Mouse (Mus musculus) hindbrain, embryonic 12.5 days (tissue): ENCODE measurements around the gene Sp1. TPM values are rescaled to one million over a fixed set of nuclear protein-coding genes. Genes with fewer than 3 reads are reported as not detected.

Source experiments
- ATAC-seq: fragments of 200-750 bp; cut with Nextera tagmentation; 2 replicates; pipeline ENCODE4 v1.8.0; 2017; ENCODE audit warnings: moderate TSS enrichment; ENCODE audit not compliant: low FRiP score
- H3K27ac ChIP-seq: fragments of 300-500 bp; sonication (generic); 2 replicates; pipeline ENCODE4 v1.5.1; 2016; ENCODE audit warnings: mild to moderate bottlenecking
- H3K27me3 ChIP-seq: fragments of 300-500 bp; sonication (generic); 2 replicates; pipeline ENCODE4 v1.6.1; 2016; ENCODE audit warnings: mild to moderate bottlenecking
- H3K36me3 ChIP-seq: fragments of 300-500 bp; sonication (generic); 2 replicates; pipeline ENCODE4 v1.6.1; 2016; ENCODE audit warnings: mild to moderate bottlenecking
- H3K4me1 ChIP-seq: fragments of 300-500 bp; sonication (generic); 2 replicates; pipeline ENCODE4 v1.6.1; 2016
- H3K4me2 ChIP-seq: fragments of 300-500 bp; sonication (generic); replicated peaks from 2 replicates; pipeline ENCODE4 v1.6.1; 2016; ENCODE audit warnings: mild to moderate bottlenecking
- H3K4me3 ChIP-seq: fragments of 300-500 bp; sonication (generic); 2 replicates; pipeline ENCODE4 v1.5.1; 2016; ENCODE audit warnings: mild to moderate bottlenecking
- H3K9ac ChIP-seq: fragments of 300-500 bp; sonication (generic); 2 replicates; pipeline ENCODE4 v1.6.1; 2016; ENCODE audit warnings: mild to moderate bottlenecking, moderate library complexity
- H3K9me3 ChIP-seq: fragments of 300-500 bp; sonication (generic); replicated peaks from 2 replicates; pipeline ENCODE4 v1.6.1; 2016; ENCODE audit warnings: mild to moderate bottlenecking
- WGBS: fragments of 180-500 bp; shearing (Covaris S2); methylation state at CpG from one replicate; pipeline ENCODE4 v1.1.7; 2016; 5-methylcytosine and 5-hydroxymethylcytosine counted together
- polyA plus RNA-seq: library from polyadenylated mRNA; unstranded; fragments of >200 nt; fragmentation: Nextera tagmentation; extraction: Ambion mirVana; gene quantifications from 2 replicates; pipeline ENCODE4 v1.2.1, GENCODE M21; 2016

Sp1 gene
- polyA plus RNA-seq, 1 experiment from 2014 or later = 9.1 TPM

- 37% methylated on average over 6 of the region's 6 CpGs for WGBS
- ATAC-seq = no peak
- H3K9me3 ChIP-seq = no peaks in the 10 kb centered on the region
- no peak overlapping the region for H3K27ac ChIP-seq
- no peak overlapping the region for H3K4me2 ChIP-seq
- no peak overlapping the region for H3K4me3 ChIP-seq
- no peak overlapping the region for H3K9ac ChIP-seq
- no peaks in the 10 kb centered on the region for H3K36me3 ChIP-seq
- peaks cover 18% of the 10 kb centered on the region for H3K4me1 ChIP-seq
- H3K27me3 ChIP-seq = no peaks in the 10 kb centered on the region
Measured at GRCm38 (mm10) chr15:102455993-102456392, 50.0 kb downstream of the Sp1 start.

- Histone ChIP-seq H3K27ac (peak overlapping the region; percentile 5; the same call in 1 of the 2 replicates), H3K4me1 (peaks cover 20% of the 10 kb centered on the region), H3K4me2 (peak overlapping the region; percentile 65), H3K9ac (0 out of 2 replicates have a peak overlapping the region, but pooled peaks have one; percentile 61), H3K27me3 (no peaks in the 10 kb centered on the region), H3K36me3 (0 out of 2 replicates have a peak, but pooled peaks cover 4% of the 10 kb centered on the region), H3K9me3 (no peaks in the 10 kb centered on the region), H3K4me3 (peak overlapping the region; percentile 44)
- WGBS = 73% methylated on average over 5 of the region's 5 CpGs
- no peak for ATAC-seq
Measured at GRCm38 (mm10) chr15:102458050-102458736, 52.2 kb downstream of the Sp1 start.

- Histone ChIP-seq H3K9ac (peak within 1 kb of the TSS; percentile 61), H3K36me3 (0 out of 2 replicates have a peak, but pooled peaks cover 7% of the 10 kb centered on the region), H3K27ac (peak within 1 kb of the TSS; percentile 5; the same call in 1 of the 2 replicates), H3K27me3 (no peaks in the 10 kb centered on the region), H3K9me3 (no peaks in the 10 kb centered on the region), H3K4me3 (peak within 1 kb of the TSS; percentile 44), H3K4me2 (peak within 1 kb of the TSS; percentile 65), H3K4me1 (peaks cover 20% of the 10 kb centered on the region)
- under 1% methylated on average over 19 of the region's 19 CpGs for WGBS
- ATAC-seq = peak; percentile 80
Measured at GRCm38 (mm10) chr15:102458904-102459317, 53.0 kb downstream of the Sp1 start, which contains the start of gene Prr13. Prr13 (plus strand) TSS chr15:102459028.

DNA sequence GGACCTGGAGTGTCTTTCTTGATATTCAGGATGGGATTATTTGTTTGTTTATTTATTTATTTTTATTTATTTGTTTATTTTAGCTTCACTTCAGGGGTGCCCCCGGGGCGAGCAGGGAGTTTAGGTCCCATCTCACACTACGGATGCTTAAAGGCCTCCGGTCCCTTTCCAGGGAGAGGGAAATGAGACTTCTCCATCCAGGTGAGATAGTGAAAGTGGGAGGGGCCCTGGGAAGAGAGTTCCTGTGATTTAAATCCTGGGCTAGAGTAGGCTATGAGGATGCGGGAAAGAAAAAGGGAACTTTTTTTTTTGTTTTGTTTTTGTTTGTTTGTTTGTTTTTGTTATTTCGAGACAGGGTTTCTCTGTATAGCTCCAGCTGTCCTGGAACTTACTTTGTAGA is 53.4 kb downstream of the Sp1 start:
- Histone ChIP-seq H3K4me3 (peak overlapping the region; percentile 44), H3K4me2 (peak overlapping the region; percentile 65), H3K9ac (peak overlapping the region; percentile 61), H3K27me3 (no peaks in the 10 kb centered on the region), H3K9me3 (no peaks in the 10 kb centered on the region), H3K4me1 (peaks cover 20% of the 10 kb centered on the region), H3K27ac (no peak overlapping the region), H3K36me3 (0 out of 2 replicates have a peak, but pooled peaks cover 7% of the 10 kb centered on the region)
- ATAC-seq = peak; percentile 32; the same call in 1 of the 2 replicates
- 32% methylated on average over 6 of the region's 6 CpGs for WGBS

GRCm38 (mm10) chr15:102459847-102460246 is 53.9 kb downstream of the Sp1 start:
- Histone ChIP-seq H3K4me2 (peak overlapping the region; percentile 65), H3K27me3 (no peaks in the 10 kb centered on the region), H3K9me3 (no peaks in the 10 kb centered on the region), H3K4me3 (no peak overlapping the region), H3K27ac (no peak overlapping the region), H3K4me1 (peaks cover 20% of the 10 kb centered on the region), H3K36me3 (0 out of 2 replicates have a peak, but pooled peaks cover 7% of the 10 kb centered on the region), H3K9ac (no peak overlapping the region)
- 57% methylated on average over 5 of the region's 5 CpGs for WGBS
- ATAC-seq = no peak

GRCm38 (mm10) chr15:102460409-102460808 is 54.5 kb downstream of the Sp1 start:
- no peak overlapping the region for H3K4me2 ChIP-seq
- no peak overlapping the region for H3K4me3 ChIP-seq
- H3K9ac ChIP-seq = no peak overlapping the region
- peaks cover 20% of the 10 kb centered on the region for H3K4me1 ChIP-seq
- ATAC-seq = no peak
- 0 out of 2 replicates have a peak, but pooled peaks cover 7% of the 10 kb centered on the region for H3K36me3 ChIP-seq
- 78% methylated on average over 12 of the region's 12 CpGs for WGBS
- H3K27ac ChIP-seq = no peak overlapping the region
- H3K27me3 ChIP-seq = no peaks in the 10 kb centered on the region
- no peaks in the 10 kb centered on the region for H3K9me3 ChIP-seq

DNA sequence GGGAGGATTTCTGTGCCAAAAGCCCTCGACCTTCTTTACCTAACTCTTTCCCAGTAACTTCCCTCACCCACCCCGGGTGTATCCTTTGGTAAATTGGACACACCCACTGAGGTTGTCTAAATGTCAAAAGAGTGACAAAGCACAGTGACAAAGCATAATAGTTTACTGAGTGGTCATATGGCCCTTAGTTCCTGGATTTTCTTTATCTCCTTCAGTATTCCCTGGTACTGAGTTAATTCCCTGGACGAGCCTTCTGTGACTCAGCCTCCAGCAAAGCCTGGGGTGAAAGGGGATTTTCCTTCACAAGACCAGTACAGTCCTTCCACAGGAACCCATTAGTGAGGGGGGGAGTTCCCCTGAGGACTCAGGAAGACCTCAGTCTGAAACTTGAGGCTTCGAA is 55.0 kb downstream of the Sp1 start:
- no peak for ATAC-seq
- 72% methylated on average over 4 of the region's 4 CpGs for WGBS
- H3K9me3 ChIP-seq = no peaks in the 10 kb centered on the region
- no peak overlapping the region for H3K9ac ChIP-seq
- peaks cover 20% of the 10 kb centered on the region for H3K4me1 ChIP-seq
- H3K4me2 ChIP-seq = no peak overlapping the region
- H3K27ac ChIP-seq = no peak overlapping the region
- H3K27me3 ChIP-seq = no peaks in the 10 kb centered on the region
- H3K4me3 ChIP-seq = no peak overlapping the region
- 0 out of 2 replicates have a peak, but pooled peaks cover 7% of the 10 kb centered on the region for H3K36me3 ChIP-seq

DNA sequence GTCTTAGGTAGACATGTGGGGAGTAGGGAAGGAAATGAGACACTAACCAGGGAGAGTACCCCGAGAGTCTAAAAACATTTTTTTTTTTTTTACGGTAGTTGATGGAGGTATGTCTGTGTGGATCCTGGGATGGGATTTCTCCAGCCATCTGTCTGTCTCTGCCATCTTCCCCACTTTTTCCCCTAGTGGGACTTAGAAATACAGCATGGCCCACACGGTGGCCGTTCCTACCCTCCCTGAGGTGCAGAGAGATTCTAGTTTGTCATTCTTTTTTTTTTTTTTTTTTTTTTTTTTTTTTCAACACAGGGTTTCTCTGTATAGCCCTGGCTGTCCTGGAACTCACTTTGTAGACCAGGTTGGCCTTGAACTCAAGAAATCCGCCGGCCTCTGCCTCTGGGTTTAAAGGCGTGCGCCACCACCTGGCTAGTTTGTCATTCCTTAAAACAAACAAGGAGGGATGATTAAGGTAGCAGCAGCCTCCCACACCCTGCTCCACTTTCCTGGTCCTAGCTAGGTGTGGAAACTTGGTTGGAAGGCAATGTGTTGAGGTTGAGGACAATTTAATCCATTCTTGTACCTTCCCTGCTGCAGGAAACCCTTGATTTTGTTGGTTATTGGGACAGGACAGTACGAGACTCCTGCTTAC is 55.6 kb downstream of the Sp1 start:
- peaks cover 20% of the 10 kb centered on the region for H3K4me1 ChIP-seq
- no peak overlapping the region for H3K27ac ChIP-seq
- no peaks in the 10 kb centered on the region for H3K9me3 ChIP-seq
- H3K9ac ChIP-seq = no peak overlapping the region
- H3K27me3 ChIP-seq = no peaks in the 10 kb centered on the region
- no peak for ATAC-seq
- no peak overlapping the region for H3K4me3 ChIP-seq
- 87% methylated on average over 9 of the region's 9 CpGs for WGBS
- H3K4me2 ChIP-seq = no peak overlapping the region
- 0 out of 2 replicates have a peak, but pooled peaks cover 7% of the 10 kb centered on the region for H3K36me3 ChIP-seq

DNA sequence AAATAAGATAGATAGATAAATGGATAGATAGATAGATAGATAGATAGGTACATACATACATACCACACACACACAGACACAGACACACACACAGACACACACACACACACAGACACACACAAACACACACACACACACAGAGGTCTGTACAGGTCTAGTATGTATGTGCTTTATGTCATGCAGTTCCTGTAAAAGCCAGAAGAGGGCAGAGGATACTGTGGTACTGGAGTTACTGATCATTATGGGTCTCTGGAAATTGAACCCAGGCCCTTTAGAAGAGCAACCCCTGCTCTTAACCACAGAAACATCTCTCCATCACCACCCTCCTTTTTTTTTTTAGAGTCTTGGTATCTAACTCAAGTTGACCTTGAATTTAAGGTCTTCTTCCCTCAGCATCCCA is 57.7 kb downstream of the Sp1 start:
- H3K9me3 ChIP-seq = no peaks in the 10 kb centered on the region
- H3K27ac ChIP-seq = no peak overlapping the region
- H3K36me3 ChIP-seq = 0 out of 2 replicates have a peak, but pooled peaks cover 7% of the 10 kb centered on the region
- H3K4me3 ChIP-seq = no peak overlapping the region
- H3K4me2 ChIP-seq = no peak overlapping the region
- H3K9ac ChIP-seq = no peak overlapping the region
- no peaks in the 10 kb centered on the region for H3K27me3 ChIP-seq
- peaks cover 20% of the 10 kb centered on the region for H3K4me1 ChIP-seq
- no peak for ATAC-seq

GRCm38 (mm10) chr15:102468675-102469370 is 62.9 kb downstream of the Sp1 start:
- Histone ChIP-seq H3K4me2 (no peak overlapping the region), H3K4me3 (no peak overlapping the region), H3K9ac (no peak overlapping the region), H3K27me3 (no peaks in the 10 kb centered on the region), H3K4me1 (peaks cover 7% of the 10 kb centered on the region), H3K27ac (no peak overlapping the region), H3K9me3 (no peaks in the 10 kb centered on the region), H3K36me3 (no peaks in the 10 kb centered on the region)
- no peak for ATAC-seq
- WGBS = 95% methylated on average over 9 of the region's 9 CpGs

DNA sequence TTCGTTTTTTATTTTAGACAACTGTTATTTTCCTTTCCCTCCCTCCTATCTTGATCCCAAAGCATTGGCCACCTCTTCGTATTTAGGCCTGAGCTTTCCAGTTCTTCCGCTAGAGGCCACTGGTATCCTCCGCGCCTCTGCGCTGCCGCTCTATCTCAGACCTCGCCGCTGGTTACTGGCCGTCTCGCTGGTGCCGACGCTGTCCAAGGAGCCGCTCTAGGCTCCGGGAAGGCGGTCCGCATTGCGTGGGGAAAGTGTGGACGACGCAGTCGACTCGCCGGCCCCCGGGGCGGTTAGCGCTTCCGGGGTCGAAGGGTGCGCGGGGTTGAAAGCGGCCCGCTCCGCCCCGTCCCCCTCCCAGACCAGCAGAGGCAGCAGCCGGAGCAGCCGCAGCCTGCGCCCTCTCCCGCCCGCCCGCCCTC is 64.3 kb downstream of the Sp1 start, which contains the start of gene Pcbp2:
Gene Pcbp2, plus strand, starts transcription at position 357 of the 422 bp plus-strand sequence.
- under 1% methylated on average over 31 of the region's 40 CpGs for WGBS
- H3K4me2 ChIP-seq = peak within 1 kb of the TSS; percentile 71
- H3K9me3 ChIP-seq = no peaks in the 10 kb centered on the region
- peaks cover 7% of the 10 kb centered on the region for H3K4me1 ChIP-seq
- H3K27me3 ChIP-seq = no peaks in the 10 kb centered on the region
- H3K4me3 ChIP-seq = peak within 1 kb of the TSS; percentile 81
- peak; percentile 99 for ATAC-seq
- H3K27ac ChIP-seq = peak within 1 kb of the TSS; percentile 98
- peak within 1 kb of the TSS; percentile 93 for H3K9ac ChIP-seq
- H3K36me3 ChIP-seq = peaks cover 13% of the 10 kb centered on the region
